Mouse (Mus musculus) heart, adult 2 months (tissue): ENCODE data around the gene Mpp4. TPM values are rescaled to one million over a fixed set of nuclear protein-coding genes. Genes with fewer than 3 reads are reported as not detected.

Source experiments
- DNase-seq, 2 experiments: peaks; one replicate each; pipeline ENCODE4 v3.0.0; 2021
- H3K27ac ChIP-seq: fragments of 200-600 bp; 2 replicates; pipeline ENCODE4 v1.8.1; 2022
- H3K27me3 ChIP-seq: fragments of 200-500 bp; 2 replicates; pipeline ENCODE4 v1.6.1; 2012; ENCODE audit warnings: mild to moderate bottlenecking, low read length, inconsistent platforms, mixed read lengths; ENCODE audit not compliant: control insufficient read depth, insufficient read depth
- H3K36me3 ChIP-seq: fragments of 200-500 bp; 2 replicates; pipeline ENCODE4 v1.6.1; 2012; ENCODE audit warnings: low read length, inconsistent platforms; ENCODE audit not compliant: control insufficient read depth, insufficient read depth
- H3K4me1 ChIP-seq: fragments of 200-500 bp; 2 replicates; pipeline ENCODE4 v1.6.1; 2011; ENCODE audit warnings: low read length; ENCODE audit not compliant: control insufficient read depth, insufficient read depth
- H3K4me3 ChIP-seq: fragments of 200-600 bp; 2 replicates; pipeline ENCODE4 v1.8.1; 2022
- H3K79me2 ChIP-seq: fragments of 200-500 bp; replicated peaks from 2 replicates; pipeline ENCODE4 v1.6.1; 2012; ENCODE audit warnings: mild to moderate bottlenecking, inconsistent platforms, low read length, moderate library complexity, mixed read lengths; ENCODE audit not compliant: control insufficient read depth, insufficient read depth
- H3K9ac ChIP-seq: fragments of 200-500 bp; 2 replicates; pipeline ENCODE4 v1.6.1; 2012; ENCODE audit warnings: low read depth, mild to moderate bottlenecking, control low read depth, inconsistent platforms, low read length, mixed read lengths
- CTCF ChIP-seq: fragments of 200-600 bp; IDR thresholded peaks from 2 replicates; pipeline ENCODE4 v1.8.1; 2022; ENCODE audit warnings: antibody characterized with exemption, mild to moderate bottlenecking, moderate library complexity
- EP300 ChIP-seq: fragments of 200-500 bp; IDR thresholded peaks from 2 replicates; pipeline ENCODE4 v1.6.1; 2011; ENCODE audit warnings: low read depth, low read length, control low read depth; ENCODE audit not compliant: insufficient read depth
- POLR2A ChIP-seq: fragments of 200-500 bp; IDR thresholded peaks from 2 replicates; pipeline ENCODE4 v1.6.1; 2011; ENCODE audit warnings: mild to moderate bottlenecking, low read depth, low read length, control low read depth; ENCODE audit not compliant: insufficient read depth
- WGBS: fragments of 180-500 bp; shearing (Covaris S2); methylation state at CpG from one replicate; pipeline ENCODE4 v1.1.7; 2018; 5-methylcytosine and 5-hydroxymethylcytosine counted together
- intact Hi-C: fragments of 180-260 bp; cut with DNase I; formaldehyde crosslinking; loops from one replicate; pipeline ENCODE4 v1.15.1; 2025
- polyA plus RNA-seq: library from polyadenylated mRNA; depleted of rRNA; stranded (reverse); fragments of >200 nt; gene quantifications from 2 replicates; pipeline ENCODE4 v1.2.3, GENCODE M21; 2012
- total RNA-seq, 2 experiments: library from RNA; stranded (reverse); gene quantifications; 2 replicates each; pipeline ENCODE4 v1.2.3; 2021

Mpp4 gene
- total and polyA plus RNA-seq, 3 experiments = 0.45 TPM; not detected in 2

DNA sequence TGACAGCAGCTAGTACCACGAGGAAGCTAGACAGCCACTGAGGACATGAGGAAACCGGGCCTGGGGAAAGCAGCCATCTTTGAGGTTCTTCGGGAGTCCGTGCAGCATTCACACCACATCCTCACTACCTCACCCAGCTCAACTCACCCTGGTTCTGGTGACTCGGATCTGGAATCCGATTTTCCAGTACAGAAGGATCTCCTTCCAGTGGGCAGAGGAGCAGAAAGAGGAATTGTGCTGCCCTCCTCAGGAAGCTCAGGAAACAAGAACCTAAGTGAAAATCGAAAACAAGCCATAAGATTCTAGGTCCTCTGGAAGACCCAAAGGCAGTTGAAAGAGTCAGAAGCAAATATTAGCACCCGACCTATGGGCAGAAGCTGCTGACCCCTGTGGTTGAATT lies 7.1 kb upstream of the Mpp4 start:
- H3K36me3 ChIP-seq = no peaks in the 10 kb centered on the region
- 82% methylated on average over 8 of the region's 8 CpGs for WGBS
- no peaks in the 10 kb centered on the region for H3K27me3 ChIP-seq
- no peak for DNase-seq
- H3K4me3 ChIP-seq = no peak overlapping the region
- H3K79me2 ChIP-seq = no peaks in the 10 kb centered on the region
- intact Hi-C loops = no loop called here
- no peaks in the 10 kb centered on the region for H3K4me1 ChIP-seq
- no peak overlapping the region for H3K27ac ChIP-seq
- TF ChIP-seq EP300 (no peak), POLR2A (no peak), CTCF (no peak)
- H3K9ac ChIP-seq = no peak overlapping the region

DNA sequence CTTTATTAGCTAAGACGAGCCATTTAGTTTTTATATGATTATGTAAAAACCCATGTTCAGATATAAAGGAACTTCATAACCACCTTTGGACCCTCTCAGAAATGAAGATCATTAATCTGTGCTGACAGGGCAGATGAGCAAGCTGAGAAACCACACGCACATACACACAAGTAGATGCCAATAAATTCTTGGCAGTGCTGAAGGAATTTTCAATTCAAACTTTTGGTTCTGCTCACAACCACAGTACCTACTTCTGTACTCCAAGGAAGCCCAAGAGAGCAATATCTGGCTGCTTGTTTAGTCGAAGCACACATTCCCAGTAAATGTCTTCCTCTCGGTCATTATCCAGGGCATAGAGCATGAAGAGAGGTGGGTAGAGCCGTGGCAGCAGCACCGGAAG lies 6.4 kb upstream of the Mpp4 start:
- 85% methylated on average over 6 of the region's 6 CpGs for WGBS

DNA sequence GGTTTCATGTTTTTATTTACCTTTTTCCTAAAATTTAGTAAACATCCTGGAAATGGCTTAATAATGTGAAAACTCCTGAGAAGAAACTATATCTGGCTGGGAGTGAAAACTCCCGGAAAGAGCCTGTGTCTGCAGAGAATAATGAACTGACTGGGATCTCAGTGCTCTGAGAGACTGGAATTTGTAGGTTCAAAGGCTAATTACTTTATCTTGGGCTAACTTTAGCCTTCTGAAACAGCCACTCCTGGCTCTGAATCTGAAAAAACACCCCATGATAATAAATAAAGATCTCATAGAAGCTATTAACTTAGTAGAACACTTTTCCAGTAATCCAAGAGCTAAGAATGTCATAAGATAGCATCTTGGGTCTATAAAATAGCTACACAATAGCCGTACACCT lies 5.4 kb upstream of the Mpp4 start:
- 60% methylated on average over 2 of the region's 2 CpGs for WGBS
- Histone ChIP-seq H3K4me3 (no peak overlapping the region), H3K36me3 (no peaks in the 10 kb centered on the region)

More for the DNA sequence above, 6.4 kb upstream of the Mpp4 start:
- no peaks in the 10 kb centered on the region for H3K79me2 ChIP-seq
- H3K4me1 ChIP-seq = no peaks in the 10 kb centered on the region
- no peak overlapping the region for H3K27ac ChIP-seq
- no peaks in the 10 kb centered on the region for H3K36me3 ChIP-seq
- no peak overlapping the region for H3K9ac ChIP-seq
- H3K27me3 ChIP-seq = no peaks in the 10 kb centered on the region
- no peak for DNase-seq
- intact Hi-C loops = no loop called here
- H3K4me3 ChIP-seq = no peak overlapping the region
- no peak for TF ChIP-seq EP300
- no peak for TF ChIP-seq POLR2A
- no peak for TF ChIP-seq CTCF

DNA sequence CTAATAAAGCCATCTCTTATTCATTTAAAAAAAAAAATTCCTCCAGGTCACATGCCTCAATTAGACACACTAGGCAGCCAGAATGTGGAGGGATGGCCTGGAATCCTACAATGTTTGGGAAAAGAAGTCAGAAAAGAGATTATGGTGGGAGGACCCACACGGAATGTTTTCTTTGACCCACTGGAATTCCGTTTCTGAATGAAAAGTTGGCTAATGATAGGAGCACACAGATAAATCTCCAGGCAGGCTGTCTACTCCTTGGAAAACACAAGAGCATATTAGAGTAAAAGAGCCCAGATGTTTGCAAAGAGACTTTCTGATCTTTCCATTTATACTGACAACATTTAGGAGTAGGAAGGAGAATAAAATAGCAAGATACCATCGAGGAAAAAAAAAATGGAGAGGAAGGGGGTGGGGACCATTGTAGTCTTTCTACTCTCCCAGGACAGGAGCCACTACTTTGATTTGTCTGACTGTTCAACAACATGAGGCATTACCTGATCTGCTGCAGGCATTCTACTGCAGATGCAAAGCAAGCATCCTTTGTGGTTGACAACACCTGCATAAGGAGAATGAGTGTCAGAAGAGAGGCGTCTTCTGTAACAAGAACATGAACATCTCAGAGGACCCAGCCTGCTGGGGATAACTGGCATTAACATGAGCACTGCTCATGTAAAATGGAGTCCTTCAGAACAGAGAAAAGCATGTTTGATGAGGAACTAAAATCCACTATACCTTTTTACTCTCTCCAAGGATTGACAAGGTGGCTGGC lies 4.7 kb upstream of the Mpp4 start:
- DNase-seq = no peak
- intact Hi-C loops = no loop called here
- Histone ChIP-seq H3K27me3 (no peaks in the 10 kb centered on the region), H3K79me2 (no peaks in the 10 kb centered on the region), H3K4me3 (no peak overlapping the region), H3K36me3 (no peaks in the 10 kb centered on the region), H3K4me1 (no peaks in the 10 kb centered on the region), H3K27ac (no peak overlapping the region), H3K9ac (no peak overlapping the region)
- WGBS = 61% methylated on average over 4 of the region's 4 CpGs
- TF ChIP-seq EP300 = no peak
- TF ChIP-seq CTCF = no peak
- no peak for TF ChIP-seq POLR2A

More for the DNA sequence above, 5.4 kb upstream of the Mpp4 start:
- no peak for TF ChIP-seq CTCF
- TF ChIP-seq POLR2A = no peak
- intact Hi-C loops = no loop called here
- Histone ChIP-seq H3K4me1 (no peaks in the 10 kb centered on the region), H3K79me2 (no peaks in the 10 kb centered on the region), H3K9ac (no peak overlapping the region), H3K27ac (no peak overlapping the region), H3K27me3 (no peaks in the 10 kb centered on the region)
- DNase-seq = no peak

DNA sequence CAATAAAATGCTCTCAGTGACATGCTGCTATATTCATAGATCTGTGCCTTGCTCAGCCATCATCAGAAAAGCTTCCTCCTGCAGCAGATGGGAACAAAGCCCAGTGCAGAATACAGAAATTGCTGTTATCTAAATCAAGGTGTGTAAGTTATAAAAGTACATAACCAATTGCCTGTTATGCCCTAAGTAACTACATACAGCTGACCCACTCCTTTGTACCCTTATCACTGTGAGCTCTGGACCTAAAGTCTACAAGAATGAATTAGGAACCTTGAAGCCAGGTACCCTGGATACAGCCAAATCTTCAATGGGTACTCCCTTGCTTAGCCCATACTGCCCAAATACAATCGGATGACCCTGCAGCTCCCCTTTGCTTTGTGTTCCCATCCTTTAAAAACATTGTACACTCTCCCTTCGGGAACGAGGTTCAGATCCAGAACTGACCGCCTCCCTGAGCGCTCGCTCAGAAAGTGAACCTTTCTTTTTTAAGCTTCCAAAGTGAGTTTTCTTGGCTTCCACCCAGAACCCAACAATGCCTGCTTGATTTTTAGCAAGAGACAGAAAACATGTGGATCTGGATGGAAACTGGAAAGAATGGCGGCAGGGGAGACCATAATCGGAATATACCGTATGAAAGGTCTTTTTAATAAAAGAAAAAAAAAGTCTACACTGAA lies 3.2 kb upstream of the Mpp4 start:
- no peak overlapping the region for H3K9ac ChIP-seq
- no peak for DNase-seq
- TF ChIP-seq EP300 (no peak), POLR2A (no peak), CTCF (no peak)
- intact Hi-C loops = no loop called here
- 72% methylated on average over 9 of the region's 9 CpGs for WGBS
- no peak overlapping the region for H3K4me3 ChIP-seq
- H3K36me3 ChIP-seq = no peaks in the 10 kb centered on the region
- no peak overlapping the region for H3K27ac ChIP-seq
- no peaks in the 10 kb centered on the region for H3K79me2 ChIP-seq
- no peaks in the 10 kb centered on the region for H3K27me3 ChIP-seq
- H3K4me1 ChIP-seq = no peaks in the 10 kb centered on the region; the same call in 1 of the 2 replicates

DNA sequence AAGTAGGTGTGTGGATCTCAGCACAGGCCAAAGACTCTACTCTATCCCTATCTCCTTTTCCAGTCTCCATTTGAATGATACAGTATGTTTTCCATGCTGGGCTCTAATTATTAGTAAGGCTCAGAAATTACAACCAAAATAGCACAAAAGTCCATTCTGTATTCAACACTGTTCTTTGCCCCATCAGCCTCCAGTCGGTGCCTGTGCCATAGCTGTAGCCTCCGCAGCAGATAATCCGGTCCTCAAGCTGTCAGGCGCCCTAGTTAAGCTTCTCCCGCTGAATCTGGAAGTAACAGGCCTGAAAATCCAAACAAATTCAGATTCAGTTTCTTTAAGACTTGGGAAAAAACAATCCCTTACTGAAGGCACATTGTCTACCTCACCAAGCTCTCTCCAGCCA lies 729 bp upstream of the Mpp4 start:
- no peak for DNase-seq
- Histone ChIP-seq H3K36me3 (no peaks in the 10 kb centered on the region), H3K4me1 (peaks cover 1% of the 10 kb centered on the region), H3K4me3 (no peak overlapping the region), H3K27me3 (no peaks in the 10 kb centered on the region), H3K27ac (no peak overlapping the region), H3K79me2 (no peaks in the 10 kb centered on the region), H3K9ac (no peak overlapping the region)
- WGBS = 81% methylated on average over 5 of the region's 5 CpGs
- intact Hi-C loops = no loop called here
- TF ChIP-seq EP300 = no peak
- TF ChIP-seq POLR2A = no peak
- TF ChIP-seq CTCF = no peak
